Mouse (Mus musculus): ENCODE data around the gene Chn1.
A peak's percentile ranks its signal among the peaks of the same experiment; 100 is the strongest.
"Not testable (repeated sequence)": the region's sequence is repeated elsewhere in the genome, so short reads cannot be mapped to it uniquely, and the experiment has no call there.

The Chn1 gene

DNA sequence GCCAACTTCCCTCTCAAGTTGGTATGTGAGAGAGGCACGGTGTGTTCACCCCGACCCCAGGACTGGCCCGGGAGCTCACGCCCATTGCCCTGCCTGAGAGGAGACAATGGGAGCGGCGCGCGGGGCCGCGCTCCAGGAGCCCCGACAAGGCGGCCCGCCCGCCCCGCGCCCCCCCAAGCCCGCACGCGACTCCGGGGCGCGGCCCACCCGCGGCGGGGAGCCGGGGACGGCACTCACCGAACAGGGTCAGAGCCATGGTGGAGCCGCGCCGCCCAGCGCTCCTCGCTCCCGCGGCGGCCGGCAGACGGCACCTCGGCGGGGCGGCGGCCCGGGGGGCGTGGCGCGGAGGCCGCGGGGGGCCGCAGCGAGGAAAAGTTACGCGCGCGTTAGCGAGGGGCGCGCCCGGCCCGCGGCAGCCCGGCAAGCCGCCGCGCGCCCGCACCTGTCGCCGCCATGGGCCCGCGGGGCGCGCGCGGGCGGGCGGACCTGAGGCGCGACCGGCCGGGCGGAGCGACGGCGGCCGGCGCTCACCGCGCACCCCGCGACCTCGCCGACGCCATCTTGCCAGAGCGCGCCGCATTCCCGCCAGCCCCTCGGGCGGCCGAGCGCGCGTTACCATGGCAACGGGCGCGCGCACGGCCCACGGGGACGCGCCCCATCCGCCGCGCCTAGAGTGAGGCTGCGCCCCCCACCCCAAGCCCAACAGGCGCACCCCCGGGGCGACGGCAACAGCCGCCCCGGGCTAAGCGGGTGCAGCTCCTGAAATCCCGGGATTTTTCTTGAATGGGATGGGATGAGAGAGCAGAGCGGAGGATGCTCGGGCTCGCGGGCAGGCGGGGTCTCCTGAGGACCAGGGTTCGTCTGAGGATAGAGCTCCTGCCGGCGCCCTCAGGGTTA, at the start of gene Chn1:
TSS of gene Chn1 (minus strand) at position 561 of the 897 bp plus-strand sequence.
- DNase-seq = peak; percentile 55 to 79

DNA sequence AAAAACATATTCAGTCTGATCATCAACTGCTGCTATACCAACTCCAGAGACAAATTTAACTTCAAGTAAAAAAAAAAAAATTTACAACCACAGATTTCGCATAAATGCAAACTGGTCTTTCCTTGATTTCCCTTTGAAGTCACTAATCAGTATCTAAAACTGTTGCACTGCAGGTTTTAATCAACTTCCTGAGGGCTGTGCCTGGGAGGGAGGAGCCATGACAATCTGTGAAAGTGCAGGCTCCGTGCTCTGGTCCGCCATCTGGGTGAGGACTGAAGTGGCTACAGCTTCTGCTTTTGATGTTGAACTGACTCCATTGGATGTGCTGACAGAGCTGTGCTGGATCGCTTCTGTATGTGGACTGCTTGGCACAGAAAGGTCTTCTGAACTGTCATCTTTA, 43.6 kb upstream of the Chn1 start:
- DNase-seq = no peak

DNA sequence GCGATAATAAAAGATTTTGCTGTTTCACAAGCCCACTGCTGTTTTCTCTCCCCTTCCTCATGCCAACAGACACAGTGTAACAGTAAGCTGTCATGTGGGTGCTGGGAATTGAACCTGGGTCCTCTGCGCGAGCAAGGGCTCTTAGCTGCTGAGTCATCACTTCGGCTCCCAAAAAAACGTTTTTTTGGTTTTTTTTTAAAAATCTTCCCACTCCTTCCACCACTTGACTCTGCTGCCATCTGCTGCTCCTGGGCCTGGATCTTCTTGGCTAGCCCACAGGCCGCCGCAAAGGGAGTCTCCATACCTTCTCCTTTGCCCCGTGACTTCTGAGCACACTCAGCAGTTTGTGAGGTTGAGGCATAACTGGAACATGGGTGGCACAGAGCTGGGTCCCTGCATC, 32.5 kb upstream of the Chn1 start:
- DNase-seq = no peak

DNA sequence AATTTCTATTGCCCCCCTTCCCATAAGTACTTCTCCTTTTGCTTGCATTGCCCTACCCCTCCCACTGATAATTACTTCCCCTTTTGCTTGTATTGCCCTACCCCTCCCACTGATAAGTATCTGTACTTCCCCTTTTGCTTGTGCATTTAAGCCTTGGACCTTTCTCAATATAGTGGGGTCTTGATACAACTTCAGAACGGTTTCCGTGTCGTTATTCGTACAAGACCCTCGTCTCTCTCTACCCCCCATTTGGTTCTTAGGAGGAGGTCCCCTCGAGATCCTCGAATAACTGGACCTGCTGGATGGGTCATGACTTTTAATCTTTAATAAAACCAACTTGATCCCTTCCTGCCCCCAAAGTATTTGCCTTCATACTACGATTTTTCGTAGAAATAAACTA, 25.0 kb upstream of the Chn1 start:
- DNase-seq = not testable (repeated sequence)

DNA sequence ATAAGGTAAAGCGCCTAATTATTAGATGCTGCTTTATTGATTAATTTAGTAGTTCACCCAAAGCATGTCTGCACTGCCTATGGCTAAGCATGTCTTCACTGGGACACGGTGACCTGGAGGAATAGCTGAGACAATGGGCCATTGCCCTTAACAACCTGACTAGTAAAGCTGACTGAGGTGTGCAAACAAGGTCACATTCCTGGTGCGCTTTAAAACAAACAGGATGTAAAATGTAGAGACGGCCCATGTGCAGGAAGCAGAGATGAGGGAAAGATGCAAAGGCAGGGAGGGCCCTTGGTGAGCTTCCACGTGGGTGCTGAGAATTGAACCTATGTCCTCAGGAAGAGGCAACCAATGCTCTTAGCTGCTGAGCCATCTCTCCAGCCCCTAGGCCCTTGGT, 23.6 kb upstream of the Chn1 start:
- no peak for DNase-seq

DNA sequence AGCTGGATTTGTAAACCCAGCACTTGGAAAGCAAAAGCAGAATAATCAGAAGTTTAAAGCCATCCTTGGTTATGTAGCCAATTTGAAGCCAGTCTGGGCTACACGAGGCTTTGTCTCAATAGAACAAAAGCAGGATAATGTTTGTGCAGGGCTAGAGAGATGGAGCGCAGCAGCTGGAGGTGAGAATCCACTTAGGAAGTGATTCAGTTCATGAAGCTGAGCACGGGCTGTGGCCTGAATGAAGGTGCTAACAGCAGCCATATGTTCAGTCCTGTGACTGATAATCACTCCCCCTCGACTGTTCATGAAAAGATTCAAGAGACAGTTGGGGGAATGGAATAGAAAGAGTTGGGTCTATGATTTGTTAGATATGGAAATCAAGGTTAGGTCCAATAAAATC, 23.0 kb upstream of the Chn1 start:
- DNase-seq = no peak

DNA sequence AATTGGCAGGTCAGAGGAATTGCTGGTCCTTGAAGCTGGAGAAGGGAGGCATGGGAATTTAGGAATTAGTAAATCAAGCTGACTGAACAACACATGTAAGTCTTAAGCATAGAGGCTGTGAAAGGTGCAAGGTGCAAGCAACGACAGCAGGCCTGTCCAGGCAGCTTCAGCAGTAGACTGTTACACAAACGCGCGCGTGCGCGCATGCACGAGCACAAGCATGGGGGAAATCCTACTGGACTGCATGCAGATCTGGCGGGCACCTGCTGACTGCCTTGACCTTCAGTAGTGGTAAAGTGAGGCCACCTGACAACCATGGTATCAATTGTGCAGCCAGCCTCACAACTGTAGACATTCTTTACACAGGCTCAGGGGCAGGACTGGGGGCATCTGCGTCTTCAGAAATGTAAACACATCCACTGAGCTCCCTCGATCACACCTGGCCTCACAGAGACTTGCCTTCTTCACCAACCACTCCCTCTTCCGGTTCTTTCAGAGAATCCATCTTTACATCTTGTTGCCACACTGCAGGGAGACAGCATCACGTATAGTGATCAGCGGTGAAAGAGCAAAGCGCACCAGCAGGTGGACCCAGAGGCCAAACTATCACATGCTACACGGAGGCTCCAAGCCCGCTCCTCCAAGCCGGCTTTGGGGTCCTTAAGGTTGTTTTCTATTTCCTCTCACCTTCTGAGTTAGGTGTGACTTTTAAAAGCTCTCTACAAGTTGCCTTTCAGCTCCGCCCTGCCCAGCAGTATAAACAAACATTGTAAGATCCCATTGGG, 16.9 kb upstream of the Chn1 start:
- no peak for DNase-seq

DNA sequence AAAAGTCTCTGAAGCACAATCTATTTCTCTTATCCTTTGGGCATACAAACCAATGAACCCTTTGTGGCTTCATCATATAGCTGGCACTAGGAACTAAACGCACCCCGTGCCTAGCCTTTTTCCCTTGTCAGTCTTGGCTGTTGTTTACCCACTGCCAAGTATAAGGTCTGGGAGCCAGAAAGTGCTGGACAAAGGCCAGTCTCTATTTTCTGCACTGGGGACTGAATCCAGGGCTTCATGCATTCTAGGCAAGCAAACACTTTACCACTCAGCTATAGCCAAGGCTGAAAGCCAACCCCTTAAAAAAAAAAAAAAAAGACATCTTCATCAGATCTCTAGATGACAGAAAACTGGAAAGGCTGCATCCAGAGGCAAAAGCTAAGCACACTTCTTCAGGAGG, 15.2 kb upstream of the Chn1 start:
- DNase-seq = no peak

DNA sequence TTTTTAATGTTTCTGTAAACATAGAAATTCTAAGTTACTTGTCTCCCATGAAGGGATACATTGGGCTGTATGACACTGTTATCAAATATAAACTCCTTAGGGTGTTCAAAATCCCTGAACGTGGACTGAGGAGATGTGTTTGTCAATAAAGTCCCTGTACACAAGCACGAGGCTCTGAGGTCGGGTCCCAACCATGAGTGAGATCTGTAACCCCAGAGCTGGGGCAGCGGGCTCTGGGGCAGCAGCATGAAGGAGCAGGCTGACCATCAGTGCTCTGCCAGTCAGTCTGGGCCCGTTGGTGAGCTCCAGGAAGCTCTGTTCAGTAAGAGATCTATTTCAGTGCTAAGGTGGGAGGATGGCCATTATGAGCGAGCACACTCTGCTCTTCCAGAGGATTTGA, 13.2 kb upstream of the Chn1 start:
- no peak for DNase-seq

DNA sequence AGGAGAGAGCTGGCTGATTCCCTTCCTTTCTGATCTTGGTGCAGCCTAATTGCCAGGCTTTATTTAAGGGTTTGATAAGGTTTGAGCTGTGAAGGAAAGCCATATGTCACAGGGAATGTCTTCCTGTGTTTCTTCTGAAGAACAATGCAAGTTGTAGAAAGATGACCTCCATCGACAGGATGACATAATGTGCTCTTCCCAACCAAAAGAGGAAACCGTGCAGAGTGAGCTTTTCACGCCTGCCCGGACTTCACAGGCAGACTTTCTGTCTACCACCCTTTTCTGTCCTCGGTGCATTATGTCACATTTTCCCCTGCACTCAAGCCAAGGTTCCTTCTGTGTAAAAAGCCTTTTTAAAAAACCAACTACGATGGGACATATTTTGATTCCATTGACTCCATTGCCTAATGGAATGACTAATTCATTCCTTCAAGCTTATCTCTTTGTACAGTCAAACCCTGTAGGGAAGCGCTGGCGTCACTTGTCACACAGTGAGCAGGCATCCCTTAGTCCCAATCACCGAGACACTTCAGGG, 7.3 kb upstream of the Chn1 start:
- DNase-seq = no peak

DNA sequence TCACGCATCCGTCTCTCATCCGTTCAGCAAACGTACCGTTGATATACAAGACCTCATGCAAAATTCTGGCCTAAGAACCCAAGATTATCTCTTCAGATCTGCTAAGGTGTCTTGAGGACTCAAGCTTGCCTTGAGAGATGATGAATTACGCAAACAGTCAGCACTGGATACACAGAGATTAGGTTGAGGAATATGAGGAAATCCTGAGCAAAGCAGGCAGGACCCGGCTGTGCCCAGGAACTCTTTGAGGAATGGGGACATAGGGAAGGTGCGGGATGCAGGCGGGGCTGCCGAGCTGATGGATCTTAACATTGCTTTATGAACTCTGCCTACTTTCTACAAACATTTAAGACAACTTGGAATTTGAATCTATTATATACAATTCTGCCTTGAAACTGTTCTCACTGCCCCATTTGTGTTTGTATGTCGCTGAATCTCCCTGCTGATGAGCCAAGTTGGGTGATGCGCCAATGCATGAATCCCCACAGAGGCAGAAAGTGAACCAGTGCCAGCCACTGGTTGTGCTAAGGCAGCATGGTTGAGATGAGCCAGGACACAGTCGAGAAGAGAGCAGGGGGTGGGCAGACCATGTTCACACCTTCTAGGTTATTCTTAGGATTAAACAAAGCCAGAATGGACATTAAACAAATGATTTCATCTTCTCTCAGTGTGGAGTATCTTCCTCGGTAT, 5.3 kb upstream of the Chn1 start:
- DNase-seq = no peak

DNA sequence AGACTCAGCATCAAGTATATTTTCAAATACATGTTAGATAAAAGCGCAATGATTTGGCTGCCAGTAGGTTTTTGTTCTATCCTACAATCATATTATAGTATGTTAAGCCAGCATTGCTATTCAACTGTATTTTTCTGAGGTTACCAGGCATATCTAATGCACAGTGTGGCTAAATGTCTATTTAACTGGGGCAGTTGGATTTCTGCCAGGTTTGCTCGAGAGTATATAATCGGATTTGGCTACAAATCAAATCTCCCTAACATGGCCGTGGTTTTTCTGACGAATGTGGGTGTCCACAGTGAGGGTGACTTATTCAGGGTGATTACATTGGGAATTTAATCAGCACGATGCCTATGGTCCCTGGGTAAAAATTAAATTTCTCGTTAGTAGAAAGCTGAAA, 4.7 kb upstream of the Chn1 start:
- no peak for DNase-seq

DNA sequence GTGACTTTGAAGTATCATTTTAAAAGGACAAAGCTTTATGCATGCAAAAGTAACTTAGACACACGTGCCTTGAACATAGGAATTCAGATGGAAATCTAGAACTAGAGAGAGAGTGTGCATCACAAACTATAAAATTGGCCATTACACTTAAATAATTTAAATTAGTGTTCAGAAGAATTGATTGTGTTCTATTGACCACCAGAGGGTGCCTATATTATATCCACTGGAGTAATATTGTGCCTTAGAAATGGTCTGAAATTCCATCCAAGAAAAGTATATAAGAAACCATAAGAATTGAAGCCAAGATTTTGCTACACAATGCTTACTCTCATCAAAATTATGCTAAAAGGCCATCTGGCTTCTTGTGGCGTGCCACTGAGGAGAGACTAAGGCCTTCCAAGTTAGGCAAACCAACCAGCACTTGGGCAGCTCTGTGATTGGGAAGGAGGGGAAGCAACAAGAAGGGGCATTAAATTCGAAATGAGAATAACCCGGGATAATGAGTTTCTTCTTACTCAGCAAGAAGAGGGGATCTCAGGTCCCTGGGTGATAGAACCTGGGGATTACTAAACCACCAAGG, 4.0 kb upstream of the Chn1 start:
- no peak for DNase-seq

DNA sequence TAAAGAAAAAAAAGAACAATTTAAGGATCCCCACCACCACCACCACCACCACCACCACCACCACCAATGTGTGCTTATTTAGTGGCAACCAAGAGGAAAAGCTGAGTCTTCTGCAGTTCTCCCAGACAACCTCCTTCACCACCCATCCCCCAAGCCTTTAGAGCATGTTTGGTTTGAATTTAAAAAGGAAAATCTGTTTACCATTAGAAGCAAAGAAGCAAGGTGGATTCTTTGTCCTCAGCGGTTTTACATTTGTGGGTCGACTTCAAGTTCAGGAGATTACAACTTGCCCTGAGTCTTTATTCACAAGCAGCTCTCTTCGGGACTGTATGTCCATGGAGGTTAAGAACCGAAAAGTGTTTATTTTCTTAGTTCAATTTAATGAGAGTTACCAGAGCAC, 1.8 kb upstream of the Chn1 start:
- no peak for DNase-seq

DNA sequence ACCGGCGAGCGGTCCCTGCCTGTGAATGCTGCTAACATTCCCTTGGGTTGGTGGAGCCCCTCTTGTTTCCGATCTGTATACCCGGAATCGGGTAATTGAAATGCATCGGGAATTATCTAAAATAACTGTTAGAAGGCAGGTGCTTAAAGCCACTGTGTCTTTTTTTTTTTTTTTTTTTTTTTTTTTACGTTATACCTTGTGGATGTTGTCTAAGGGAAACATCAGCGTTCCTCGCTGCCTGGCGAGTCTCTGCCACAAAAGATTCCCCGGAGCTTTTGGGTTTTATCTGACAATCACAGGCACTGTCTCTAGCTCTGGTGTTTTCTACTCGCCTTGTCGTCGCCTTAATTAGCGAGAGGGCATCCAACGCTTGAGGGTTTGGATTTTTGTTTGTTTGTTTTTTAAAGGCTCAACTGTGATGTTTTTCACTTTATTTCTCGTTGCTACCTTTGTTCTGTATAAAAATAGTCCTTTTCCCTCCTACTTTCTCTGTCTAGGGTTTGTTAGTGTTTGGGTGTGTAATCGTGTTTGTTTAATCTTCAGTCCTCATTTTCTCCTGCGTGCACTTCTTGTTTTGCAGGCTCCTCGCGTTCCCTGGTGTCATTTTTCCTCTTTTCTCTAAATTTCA, 651 bp upstream of the Chn1 start:
- peak in 1 of 2 experiments; percentile 22 for DNase-seq

DNA sequence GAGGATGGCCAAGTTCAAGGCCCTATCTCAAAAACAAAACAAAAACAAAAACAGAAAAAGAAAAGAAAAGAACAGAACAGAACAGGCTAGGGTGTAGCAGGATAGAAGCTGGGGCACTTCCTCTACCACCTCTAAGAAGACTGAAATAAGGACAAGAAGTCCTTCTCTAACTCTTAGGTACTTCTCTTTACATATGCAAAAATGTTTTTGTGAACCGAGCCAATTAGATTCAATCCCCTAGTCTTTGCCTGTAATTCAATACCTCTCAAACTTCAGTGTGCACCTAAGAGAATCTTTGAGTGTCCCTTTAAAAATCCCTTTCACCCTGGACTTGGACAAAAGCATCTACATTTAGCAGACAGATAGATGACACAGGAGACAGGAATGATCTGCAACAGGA, 2.2 kb downstream of the Chn1 start:
- DNase-seq = no peak

DNA sequence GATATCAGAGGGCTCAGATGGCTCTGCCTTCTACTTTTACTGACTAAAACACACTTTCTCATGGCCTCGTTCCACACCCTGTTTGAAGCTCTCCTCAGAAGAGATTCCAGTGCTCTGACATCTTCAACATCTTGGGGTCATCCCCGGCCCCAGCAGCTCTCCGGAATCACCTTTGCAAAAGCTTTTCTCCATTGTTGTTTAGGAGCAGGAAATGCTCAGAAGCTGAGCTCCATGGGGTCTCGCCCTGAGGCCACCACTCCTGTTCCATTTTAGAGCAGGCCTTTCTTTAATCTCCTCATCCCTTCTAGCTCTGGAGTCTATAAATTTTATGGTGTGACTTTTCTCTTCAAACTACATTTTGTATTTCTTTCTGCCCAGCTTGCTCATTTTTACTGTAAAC, 6.5 kb downstream of the Chn1 start:
- DNase-seq = no peak

DNA sequence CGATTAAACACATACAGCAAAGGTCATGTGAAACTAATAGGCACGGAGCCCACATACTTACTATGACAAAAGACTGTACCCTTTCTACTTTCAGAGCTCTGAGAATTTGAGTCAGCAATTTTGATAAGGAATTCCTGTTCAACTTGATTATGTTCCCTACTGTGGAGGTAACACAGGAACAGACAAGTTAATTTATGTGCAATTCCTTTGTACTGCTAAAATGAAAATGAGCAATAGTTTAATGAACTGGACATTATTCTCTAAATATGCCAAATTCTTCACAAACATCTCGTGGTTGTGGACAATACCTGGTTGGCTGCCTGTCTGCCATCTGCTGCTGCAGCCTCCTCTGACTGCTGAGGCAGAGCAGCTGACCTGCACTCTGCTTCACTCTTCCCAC, 11.6 kb downstream of the Chn1 start:
- no peak for DNase-seq

DNA sequence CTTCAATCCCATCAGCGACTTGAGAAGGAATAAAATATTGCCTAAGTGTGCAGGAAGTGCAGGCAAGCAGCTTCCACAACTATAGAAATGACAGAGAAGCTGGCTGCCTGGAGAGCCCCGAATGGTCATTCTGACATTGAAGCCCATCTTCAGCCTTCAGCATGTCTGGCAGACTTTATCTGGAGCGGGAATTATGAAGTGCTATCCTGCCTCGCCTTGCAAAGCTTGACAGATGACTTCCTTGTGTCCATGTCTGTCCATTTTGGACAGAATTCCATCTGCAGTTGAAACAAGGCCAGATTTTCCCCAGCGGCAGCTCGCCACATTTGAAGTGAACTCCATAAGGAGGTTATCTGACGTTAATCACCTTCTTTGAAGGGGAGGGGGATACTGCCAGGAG, 15.2 kb downstream of the Chn1 start:
- DNase-seq = no peak

DNA sequence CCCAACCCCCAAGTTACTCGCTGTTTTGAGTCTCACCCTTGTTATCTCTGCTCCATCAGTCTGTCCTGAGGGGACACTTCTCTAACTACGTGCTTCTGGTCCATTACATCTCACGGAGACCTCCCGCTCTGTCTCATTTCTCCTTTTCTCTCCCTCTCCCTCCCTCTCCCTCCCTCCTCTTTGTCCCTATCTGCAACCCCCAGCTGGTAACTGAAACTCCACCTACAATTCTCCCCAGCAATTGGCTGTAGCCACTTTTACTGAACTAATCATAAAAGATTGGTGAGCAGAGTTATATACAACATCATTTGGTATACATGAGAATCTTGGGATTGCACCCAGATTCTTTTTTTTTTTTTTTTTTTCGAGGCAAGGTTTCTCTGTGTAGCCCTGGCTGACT, 16.1 kb downstream of the Chn1 start:
- no peak for DNase-seq

DNA sequence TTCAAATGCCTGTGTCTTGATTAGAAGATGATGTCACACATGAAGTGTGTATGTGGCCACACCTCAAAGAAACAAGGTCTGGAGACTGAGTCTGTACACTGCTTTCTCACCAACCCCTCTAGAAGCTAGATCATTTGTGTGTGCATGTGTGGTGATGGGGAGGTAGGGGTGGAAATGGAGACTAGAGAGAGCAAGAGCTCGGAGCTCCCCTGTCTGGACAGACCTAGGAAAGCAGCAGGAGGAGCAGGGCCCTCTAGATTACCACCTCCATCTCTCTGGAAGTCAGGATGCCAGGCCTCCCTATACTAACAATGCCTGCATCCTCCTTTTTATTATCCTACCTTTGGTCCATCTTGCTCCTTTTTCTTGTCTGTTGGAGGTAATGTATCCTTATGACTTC, 27.8 kb downstream of the Chn1 start:
- no peak for DNase-seq

DNA sequence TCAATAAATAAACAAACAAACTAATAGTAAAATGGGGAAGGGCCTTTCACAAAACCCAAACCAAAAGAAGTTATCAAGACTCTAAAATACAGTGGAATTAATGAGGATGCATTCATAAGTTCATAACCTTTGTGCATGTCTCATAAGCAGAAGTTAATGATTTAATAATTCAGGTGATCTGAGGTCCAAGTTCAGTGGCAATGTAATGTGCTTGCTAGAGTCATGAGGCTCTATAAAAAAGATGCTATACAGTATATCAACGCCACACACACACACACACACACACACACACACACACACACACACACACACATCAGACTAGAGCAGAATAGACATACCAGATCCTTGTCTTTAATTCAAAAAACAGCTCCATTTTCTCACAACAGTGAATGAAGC, 28.8 kb downstream of the Chn1 start:
- no peak for DNase-seq
